Mouse (Mus musculus): ENCODE measurements around the gene Atp6v0d1.
"Not testable (repeated sequence)": the region's sequence is repeated elsewhere in the genome, so short reads cannot be mapped to it uniquely, and the experiment has no call there.

Atp6v0d1 gene

DNA sequence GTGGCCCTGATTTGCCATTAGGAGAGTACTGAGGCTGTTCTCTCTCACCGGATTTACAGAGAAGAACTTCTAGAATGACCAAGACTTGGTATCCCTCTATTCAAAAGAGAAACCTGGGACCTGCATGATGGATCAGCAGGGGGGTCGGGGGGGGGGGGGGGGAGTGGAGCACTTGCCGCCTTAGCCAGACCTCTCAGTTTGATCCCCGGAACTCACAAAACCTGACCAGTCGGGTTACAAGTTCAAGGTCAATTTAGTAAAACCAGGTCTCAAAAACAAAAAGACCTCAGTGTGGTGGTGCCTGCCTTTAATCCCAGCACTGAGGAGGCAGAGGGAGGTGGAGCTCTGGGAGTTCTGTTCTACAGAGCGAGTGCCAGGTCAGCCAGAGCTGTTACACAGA is 8.9 kb upstream of the Atp6v0d1 start:
- DNase-seq (ENCODE audit: low spot score) = no peak

DNA sequence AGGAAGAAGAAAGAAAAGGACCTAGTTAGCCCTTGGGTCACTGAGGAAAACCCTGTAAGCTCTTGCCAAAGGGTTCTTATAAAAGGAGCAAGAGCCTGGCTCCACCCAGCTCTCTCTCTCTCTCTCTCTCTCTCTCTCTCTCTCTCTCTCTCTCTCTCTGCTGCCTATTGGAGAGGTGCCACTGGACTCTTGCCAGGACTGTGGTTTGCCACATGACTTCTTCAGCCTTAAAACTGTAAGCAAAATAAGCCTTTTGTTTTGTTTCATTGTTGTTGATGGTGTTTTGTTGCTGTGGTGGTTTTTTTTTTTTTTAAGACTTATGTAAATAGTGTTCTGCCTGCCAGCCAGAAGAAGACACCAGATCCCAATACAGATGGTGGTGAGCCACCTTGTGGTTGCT is 7.6 kb upstream of the Atp6v0d1 start:
- DNase-seq (ENCODE audit: low spot score) = no peak

DNA sequence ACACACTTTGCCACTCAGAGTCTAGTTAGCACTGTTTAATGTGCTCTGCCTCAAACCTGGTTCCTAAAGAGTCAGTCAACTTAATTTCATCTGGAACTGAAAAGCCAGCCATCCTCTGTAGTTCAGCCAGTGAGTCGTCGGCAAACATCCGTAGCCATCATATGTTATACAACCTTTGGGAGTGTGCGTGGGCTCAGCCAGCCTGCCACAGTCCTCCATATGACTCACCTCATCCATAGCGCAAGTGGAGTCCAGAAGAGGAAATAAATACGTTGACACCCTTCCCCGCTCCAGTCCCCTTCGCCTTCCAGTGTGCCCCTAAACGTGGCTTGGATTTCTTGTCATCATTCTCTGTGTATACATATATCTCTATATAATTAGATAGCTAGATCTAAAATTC is 6.0 kb upstream of the Atp6v0d1 start:
- no peak for DNase-seq (ENCODE audit: low spot score)

DNA sequence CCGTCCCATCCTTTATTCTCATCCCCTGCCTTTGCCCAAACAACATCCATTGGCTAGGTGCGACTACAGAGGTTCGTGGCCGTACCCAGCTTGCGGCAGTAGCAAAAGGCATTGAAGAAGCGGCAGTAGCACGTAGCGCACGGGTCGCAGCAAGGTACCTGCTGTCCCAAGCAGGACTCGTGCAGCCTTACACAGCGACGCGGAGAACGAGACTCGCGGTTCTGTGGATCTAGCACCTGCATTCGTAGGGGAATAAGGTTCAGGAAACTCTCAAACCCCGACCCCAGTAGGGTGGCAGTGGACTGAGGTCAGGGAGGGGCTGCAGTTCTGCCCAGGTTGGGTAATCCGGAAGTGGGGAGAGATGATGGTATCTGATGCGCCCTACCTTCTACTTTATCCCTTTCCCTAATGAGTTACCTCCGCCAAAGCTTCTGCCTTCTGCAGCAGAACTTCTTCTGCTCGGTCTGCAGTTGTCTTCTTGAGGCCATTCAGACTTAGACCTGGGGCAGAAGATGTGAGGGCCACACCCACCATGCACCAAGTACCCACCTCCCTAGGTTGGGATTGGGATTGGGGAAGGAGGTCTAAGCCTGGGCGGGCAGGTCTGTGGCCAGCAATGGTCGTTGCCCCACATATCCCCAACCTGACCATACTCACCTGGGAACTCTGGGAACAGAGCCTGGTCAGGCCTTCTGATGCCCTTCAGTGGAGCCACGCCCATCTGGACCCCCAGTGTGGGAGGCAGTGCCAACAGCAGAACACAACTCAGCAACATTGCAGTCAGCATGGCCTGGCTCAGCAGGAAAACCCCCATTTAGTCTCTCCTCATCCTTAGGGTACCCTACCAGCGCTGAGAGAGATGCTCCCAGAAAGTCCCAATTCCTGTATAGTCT is 1.1 kb upstream of the Atp6v0d1 start:
- no peak for DNase-seq (ENCODE audit: low spot score)

DNA sequence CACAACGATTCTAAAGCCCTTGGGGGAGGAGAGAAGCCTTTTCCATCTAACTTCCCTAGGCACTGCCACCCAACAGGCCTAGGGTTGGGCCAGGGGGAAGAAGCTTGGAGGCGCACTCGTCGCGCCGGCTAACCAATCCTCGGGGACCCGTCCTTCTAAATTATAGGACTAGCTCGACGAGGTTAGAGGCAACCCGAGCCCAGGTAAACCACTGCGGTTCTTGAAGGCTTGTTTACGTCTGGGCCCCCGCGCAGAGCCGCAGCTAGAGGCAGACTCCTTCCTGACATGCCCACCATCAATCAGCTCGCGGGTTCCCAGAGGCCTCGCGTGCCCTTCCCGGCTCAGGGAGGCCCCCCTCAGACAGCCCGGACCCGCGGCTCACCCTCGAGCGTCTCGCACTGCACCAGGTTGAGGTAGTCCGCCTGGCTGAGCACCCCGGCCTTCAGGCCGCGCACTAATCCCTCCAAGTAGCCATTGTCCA is 406 bp downstream of the Atp6v0d1 start:
- no peak for DNase-seq (ENCODE audit: low spot score)

DNA sequence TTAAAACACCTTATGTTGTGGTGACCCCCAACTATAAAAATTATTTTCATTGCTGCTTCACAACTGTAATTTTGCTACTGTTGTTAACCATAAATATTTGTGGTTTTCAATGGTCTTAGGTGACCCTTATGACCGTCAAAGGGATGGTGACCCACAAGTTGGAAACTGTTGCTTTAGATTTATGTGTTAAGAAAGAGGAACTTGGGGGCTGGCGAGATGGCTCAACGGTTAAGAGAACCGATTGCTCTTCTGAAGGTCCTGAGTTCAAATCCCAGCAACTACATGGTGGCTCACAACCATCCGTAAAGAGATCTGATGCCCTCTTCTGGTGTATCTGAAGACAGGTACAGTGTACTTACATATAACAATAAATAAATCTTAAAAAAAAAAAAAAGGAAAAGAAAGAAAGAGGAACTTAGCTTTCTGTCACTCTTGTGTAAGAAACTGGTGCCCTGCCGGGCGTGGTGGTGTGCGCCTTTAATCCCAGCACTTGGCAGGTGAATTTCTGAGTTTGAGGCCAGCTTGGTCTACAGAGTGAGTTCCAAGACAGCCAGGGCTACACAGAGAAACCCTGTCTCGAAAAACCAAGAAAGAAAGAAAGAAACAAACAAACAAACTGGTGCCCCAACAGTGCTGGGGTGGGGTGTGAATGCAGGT is 1.1 kb downstream of the Atp6v0d1 start:
- DNase-seq (ENCODE audit: low spot score) = not testable (repeated sequence)

DNA sequence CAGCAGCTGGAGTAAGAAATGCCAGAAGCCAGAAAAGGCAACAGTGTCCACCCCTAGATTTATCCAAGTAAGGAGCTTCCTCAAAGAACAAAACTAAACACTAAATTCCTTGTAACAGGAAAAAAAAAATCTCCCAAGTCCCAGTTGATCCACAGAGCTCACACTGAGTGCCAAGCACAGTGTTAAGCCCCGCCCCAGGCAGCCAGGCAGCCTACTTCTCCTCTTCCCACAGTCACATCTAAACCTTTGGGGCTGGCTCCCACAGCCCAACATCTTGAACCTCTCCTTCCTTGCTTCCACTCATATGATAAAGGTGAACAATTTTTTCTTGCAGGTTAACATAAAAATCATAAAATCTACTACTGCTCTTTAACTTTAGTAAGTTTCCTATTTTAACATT is 2.0 kb downstream of the Atp6v0d1 start:
- no peak for DNase-seq (ENCODE audit: low spot score)

DNA sequence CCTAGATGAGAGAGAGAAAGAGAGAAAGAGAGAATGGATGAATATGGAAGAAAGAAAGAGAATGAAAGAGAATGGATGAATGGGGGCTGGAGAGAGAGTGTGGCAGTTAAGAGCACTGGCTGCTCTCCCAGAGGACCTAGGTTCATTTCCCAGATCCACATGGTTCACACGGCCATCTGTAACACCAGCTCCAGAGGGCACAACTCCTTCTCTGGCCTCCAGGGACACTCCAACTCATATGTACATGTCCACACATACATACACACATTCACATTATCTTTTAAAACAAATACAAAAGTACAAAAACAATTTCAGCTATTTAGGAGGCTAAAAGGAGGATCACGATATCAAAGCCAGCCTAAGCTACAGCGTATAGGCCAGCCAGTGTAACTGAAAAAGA is 3.0 kb downstream of the Atp6v0d1 start:
- no peak for DNase-seq (ENCODE audit: low spot score)

DNA sequence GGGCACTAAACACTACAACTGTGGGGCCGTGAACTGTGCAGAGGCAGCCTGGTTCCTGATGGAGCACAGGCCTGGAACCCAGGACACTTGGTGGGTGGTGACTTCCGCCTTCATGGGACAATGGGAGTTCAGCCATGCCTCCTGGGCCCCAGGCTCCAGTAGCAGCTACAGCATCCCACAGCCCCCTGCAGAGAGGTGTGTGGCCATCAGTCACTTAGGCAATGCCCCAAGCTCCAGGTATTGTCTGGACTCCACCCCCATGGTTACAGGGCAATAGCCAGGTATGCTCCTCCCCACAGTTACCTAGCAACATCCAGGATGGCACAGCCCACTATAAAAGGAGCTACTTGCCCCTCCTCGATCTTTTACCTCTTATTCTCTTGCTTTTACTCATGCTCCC is 10.6 kb downstream of the Atp6v0d1 start:
- no peak for DNase-seq (ENCODE audit: low spot score)

DNA sequence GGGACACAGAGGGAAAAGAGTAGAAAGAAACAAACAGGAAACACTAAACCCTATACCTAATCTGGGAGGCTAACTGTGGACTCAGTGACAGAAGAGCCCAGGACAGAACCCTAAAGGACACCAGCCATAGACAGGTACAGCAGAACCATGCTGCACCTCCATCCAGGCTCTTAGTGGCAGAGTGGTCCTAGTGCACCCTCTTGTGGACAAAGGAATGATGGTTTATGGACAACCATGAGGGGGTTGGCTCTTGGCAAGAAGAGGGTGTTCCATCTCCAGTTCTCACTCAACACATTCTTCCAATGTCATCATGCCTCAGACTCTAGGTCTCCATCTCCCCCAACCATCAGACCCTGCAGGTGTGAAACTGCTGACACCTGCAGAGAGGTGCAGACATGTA is 11.8 kb downstream of the Atp6v0d1 start:
- DNase-seq (ENCODE audit: low spot score) = peak; percentile 21

DNA sequence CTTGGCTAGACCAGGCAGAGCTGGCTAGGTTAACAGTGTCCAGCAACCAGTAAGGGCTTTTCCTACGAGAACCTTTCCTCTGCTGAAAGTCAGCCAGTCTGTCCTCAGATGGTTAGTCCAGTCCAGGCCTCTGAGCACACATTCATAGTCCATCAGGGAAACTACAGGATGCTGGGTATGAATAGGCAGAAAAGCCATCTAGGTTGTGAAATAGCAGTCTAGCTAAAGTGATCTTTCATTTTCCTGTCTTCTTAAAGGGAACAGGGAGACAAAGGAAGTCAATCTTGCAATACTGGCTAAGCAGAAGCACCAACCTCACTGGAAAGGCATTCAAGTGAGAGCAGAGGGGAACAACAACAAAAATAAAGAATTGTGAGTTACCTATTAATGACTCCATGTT is 13.0 kb downstream of the Atp6v0d1 start:
- DNase-seq (ENCODE audit: low spot score) = no peak

DNA sequence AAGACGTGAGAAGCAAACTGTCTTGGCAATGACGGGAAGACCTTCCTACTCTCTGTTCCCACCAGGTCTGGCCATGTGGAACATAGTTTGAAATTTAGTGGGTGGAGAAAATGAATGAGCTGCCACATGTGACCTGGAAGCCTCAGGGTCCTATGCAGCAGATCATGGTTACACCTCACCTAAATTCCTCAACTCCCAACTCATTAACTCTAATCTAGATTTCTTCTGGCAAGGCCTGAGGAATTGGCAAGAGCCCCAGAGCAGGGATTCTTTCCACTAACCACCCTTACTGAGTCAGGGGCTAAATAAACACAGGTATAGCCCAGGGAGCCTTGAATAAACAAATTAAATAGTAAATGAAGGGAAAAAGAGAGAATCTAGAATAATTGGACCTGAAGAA is 13.8 kb downstream of the Atp6v0d1 start:
- DNase-seq (ENCODE audit: low spot score) = no peak

DNA sequence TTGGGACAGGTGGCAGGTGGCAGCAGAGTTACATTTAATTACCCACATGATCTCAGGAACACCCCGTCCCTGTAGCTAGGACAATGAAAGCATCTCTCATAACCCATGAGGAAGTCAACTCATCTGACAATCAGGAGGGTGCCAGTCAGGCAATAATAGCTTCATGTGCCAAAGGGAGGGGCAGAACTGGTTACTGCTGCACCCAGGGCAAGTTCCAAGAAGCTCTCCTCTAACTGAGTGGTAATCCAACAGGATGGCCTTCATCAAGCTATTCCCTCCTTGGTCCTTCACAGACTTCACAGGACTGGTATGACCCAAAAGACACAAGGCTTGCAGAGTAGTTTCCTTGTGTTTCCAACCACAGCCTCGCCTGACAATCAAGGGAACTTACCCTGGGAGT is 15.8 kb downstream of the Atp6v0d1 start:
- DNase-seq (ENCODE audit: low spot score) = no peak

DNA sequence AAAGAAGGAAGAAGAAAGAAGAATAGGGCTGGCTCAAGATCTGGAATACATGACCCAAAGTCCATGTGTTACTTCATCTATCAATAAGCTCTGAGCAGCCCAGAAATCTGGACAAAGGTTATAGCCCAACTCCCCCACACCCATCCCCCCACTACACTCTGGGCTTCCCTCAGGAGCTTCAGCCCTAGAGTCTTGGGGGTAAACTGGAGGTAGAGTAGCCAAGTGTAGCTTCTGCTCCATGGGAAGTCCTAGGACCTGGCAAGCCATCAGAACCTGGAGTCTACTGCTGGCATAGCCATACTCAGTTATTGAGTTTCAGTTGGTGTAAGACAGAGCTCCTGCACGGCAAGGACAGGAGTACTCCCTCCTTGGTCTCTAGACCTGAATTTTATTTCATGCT is 16.3 kb downstream of the Atp6v0d1 start:
- DNase-seq (ENCODE audit: low spot score) = no peak

DNA sequence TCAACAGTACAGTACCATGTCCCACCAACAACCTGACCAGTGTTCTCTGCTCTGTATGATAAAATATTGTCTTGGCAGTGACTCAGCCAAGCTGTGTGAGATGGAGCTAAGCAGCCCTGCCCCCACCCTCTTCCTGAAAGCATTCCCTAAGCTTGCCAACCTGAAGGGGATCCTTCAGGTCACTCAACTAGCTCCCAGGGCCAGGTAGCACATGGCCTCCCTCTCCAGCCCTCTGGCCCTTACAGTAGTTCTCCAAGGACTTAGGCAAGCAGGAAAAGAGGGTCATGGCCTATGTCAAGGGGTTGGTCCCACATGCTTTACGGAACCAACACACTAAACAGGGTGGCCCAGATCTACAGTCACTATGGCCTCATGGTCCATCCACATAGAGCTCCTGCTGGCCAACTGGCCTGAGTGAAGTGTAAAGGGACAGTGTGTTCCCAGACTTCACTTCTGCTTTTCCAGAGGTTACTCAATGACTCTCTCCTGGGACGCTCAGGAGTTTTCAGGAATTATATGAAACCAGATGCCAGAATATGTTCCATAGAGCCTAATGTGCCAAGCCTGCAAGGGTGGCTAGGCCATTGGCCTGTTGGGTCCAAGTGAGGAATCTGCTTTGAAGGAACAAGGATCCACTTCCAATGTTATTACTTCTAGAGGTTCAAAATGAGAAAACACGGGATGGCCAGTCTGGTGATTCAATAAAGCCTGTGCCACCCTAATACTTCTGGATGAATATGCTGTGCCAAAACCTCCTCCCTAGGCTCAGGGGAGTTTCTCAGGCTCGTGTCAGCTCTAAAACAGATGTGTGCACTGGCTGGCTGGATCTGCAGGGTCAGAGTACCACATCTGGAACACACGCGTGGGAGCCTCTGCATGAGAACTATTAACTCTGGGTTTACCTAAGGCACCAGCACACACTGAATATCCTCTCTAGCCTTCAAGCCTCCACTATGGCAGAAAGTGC is 19.2 kb downstream of the Atp6v0d1 start:
- no peak for DNase-seq (ENCODE audit: low spot score)

DNA sequence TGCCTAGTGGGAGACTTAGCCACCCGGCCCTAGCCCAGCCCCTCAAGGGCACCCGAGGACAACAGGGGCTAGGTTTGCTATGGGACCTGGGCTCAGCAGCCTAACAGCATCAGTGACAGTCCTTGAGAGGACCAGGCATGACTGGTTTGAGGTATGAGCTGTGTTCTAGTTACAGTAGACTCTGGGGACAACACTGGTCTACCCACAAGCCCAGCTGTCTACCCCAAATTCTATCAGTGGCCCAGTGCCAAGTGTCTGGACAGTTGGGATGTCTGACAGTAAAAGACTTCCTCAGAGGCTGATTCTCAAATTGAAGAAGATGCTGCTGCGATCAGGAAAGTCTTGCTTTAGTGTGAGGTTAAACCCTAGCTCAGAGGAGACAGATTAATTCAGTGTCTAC is 20.6 kb downstream of the Atp6v0d1 start:
- no peak for DNase-seq (ENCODE audit: low spot score)

DNA sequence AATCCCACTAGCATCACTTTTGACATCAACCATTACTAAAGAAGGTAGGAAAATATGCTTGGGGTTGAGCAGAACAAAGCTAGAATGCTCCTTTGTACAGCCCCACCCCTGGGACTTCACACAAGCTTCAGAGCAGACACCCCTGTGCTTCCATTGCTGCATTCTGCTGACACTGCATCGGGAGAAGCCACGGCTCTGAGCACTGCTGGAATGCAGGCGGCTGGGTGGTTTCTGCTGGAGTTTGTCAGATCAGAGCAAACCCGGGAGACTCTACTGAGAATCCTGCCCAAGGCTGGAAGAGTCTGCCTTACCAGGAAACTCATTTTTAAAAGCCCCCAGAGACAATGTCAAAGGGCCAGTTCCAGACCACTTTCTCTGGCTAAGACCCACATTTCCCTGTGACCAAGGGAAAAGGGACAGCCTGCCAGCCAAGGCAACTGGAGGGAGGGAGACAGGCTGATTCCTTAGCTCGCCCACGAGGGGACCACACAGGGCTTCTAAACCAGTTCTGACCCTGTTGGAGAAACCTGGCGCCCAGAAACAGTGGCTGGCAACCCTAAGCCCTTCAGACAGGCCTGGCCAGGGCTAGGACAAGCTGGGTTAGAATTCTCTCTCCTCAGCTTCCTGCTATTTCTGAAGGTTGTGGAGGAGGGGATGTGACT is 21.2 kb downstream of the Atp6v0d1 start:
- no peak for DNase-seq (ENCODE audit: low spot score)

DNA sequence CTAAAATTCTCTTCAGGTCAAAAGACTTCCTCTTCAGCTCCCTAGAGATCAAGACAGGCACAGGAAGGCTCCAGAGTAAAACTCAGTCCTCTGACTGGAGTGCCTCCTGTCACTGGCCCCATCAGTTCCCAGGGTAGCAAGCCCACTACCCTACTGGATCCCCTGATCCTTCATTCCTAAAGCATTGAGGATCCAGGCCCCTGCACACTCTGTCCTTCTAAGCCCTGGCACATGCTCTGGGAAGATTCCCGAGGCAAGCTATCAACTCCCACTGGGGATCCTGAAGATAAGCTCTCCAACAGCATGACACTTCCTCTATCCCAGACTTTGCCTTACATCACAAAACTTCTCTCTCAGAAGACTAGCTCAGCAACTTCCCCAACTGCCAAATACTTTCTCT is 22.1 kb downstream of the Atp6v0d1 start:
- no peak for DNase-seq (ENCODE audit: low spot score)

DNA sequence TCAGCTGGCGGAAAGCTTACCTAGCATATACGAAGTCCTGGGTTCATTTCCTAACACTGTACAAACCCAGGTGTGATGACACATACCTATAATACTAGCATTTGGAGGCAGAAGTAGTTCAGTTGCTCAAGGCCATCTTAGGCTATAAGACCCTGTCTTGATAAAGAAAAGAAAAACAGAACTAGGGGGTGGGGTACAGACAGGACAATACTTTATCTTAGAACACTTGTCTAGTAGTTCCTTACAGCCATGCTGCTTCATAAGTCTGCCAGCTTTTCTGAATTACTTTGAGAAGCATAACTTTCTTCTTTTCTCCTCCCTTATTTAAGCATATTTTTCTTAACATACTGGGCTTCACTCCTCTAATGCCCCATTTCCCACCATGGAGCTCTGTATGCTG is 23.0 kb downstream of the Atp6v0d1 start:
- DNase-seq (ENCODE audit: low spot score) = no peak

DNA sequence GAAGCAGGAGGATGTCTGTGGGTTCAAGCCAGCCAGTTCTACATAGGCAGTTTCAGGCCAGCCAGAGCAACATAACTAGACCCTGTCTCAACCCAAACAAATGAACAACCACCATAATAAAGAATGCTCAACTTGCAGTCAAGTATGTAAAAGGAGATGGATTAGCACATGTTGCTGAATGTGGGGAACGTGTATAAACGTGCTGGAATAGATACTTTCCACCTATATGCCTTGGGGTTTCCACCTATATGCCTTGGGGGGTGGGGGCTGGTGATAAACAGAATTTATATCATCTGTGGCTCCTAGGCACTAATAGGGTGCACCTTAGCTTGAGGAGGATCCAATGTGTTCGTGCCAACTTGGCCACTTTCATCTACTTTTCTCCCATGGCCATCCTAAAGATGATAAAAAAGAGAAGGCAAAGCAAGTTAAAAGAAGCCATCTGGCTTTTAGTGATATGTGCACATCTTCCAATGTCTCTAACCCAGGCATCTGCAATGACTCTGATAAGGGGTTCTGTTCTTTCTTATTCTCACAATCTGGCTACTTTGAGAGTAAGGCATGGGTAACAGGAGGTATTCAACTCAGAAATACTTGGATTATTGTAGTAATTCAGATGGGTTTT is 23.7 kb downstream of the Atp6v0d1 start:
- peak; percentile 16 for DNase-seq (ENCODE audit: low spot score)

DNA sequence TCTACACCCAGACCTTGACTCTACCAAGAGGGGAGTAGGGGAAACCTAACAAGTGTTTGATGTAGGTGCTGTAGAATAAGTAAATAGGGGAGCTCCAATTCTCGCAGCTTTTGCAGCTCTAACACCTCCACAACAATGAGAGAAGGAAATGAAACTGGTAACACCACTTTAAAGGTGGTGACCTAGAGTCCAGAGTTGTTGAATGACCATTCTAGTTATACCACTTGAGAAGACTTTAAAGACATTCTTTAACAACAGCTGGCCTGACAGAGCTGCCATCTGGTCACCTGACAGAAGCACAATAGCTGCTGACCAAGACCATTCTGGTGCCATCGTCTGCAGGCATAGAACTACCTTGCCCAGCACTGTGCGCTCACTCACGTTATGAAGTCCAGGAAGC is 26.9 kb downstream of the Atp6v0d1 start:
- no peak for DNase-seq (ENCODE audit: low spot score)

Measured in spleen, adult 12 weeks (tissue).